Mouse (Mus musculus) testis, adult 2 months (tissue): ENCODE data around the gene Chst5.
"Not testable (repeated sequence)": the region's sequence is repeated elsewhere in the genome, so short reads cannot be mapped to it uniquely, and the experiment has no call there.

Experiments
- CTCF ChIP-seq: fragments of 200-500 bp; IDR thresholded peaks from 2 replicates; pipeline ENCODE4 v1.5.1; 2012; ENCODE audit warnings: low read depth, mild to moderate bottlenecking, inconsistent platforms, low read length, moderate library complexity; ENCODE audit not compliant: control insufficient read depth, insufficient read depth, insufficient replicate concordance
- POLR2A ChIP-seq: fragments of 200-500 bp; IDR thresholded peaks from 2 replicates; pipeline ENCODE4 v1.6.1; 2012; ENCODE audit warnings: low read depth, mild to moderate bottlenecking, inconsistent platforms, low read length, moderate library complexity; ENCODE audit not compliant: control insufficient read depth

GRCm38 (mm10) chr8:111938076-111938985 lies 28.1 kb upstream of the Chst5 start:
- TF ChIP-seq POLR2A, CTCF: not testable (repeated sequence)
